Mouse (Mus musculus): ENCODE measurements around the gene Tdp2.

DNA sequence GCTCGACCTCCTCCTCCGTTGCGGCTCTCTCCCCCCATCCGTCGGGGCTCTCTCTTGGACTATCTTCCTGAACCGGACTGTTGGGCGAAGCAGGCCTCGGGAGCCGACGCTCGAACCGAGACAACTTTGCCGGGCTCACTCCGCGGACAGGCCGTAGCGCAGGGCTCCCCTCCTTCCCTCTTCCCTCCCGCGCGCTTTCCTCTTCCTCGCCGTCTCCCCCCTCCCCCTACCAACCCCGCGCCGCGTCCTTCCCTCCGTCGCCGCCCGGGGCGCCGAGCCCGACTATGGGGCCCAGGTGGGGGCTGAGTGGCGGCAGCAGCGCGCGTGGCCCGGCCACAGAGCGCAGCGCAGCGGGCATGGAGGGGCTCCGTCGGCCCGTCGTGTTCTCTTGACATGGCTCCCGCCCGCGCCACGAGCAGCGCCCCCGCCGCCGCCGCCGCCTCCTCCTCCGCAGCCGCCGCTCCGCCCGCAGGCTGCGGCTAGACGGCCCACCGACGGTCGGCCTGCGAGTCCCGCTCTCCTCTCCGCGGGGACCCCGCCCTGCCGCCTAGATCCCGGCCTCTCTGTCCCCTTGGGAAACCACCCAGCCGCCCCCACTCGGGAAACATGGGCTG lies 30.1 kb upstream of the Tdp2 start, which contains the start of gene BC005537:
- TF ChIP-seq POLR2A (IDR thresholded peaks at IDR 0.05; ENCODE audit: borderline replicate concordance, control insufficient read depth, low read depth, low read length) = no peak
- no peak for TF ChIP-seq CTCF (IDR thresholded peaks at IDR 0.05; ENCODE audit: control insufficient read depth, insufficient read depth, low read length)
